Mouse (Mus musculus): Measurements from ENCODE around the gene Nenf. TPM values are rescaled to one million over a fixed set of nuclear protein-coding genes. Genes with fewer than 3 reads are reported as not detected.

Nenf gene
- total RNA-seq (2021): 10 to 100 TPM; 71.3 to 76.4 TPM
- long read RNA-seq, experiment 1, transcript Nenf-201 (4 exons, 742 nt): major isoform, 35 of 35 reads
- long read RNA-seq, experiment 1, partial matches to known transcripts: 0 of 35 reads
- long read RNA-seq, experiment 1, other reads (novel, unspliced or antisense): 0 of 35 reads
- long read RNA-seq, experiment 2, transcript Nenf-201 (4 exons, 742 nt): major isoform, 28 of 33 reads
- long read RNA-seq, experiment 2, partial matches to known transcripts: 1 of 33 reads
- long read RNA-seq, experiment 2, other reads (novel, unspliced or antisense): 4 of 33 reads

GRCm38 (mm10) chr1:191317591-191318196, at the start of gene Nenf:
Gene Nenf (minus strand): TSS chr1:191318194.
- Histone ChIP-seq H3K27ac (peak within 1 kb of the TSS; percentile 87), H3K4me3 (peak within 1 kb of the TSS; percentile 65)
- peak; percentile 69 to 72 for DNase-seq (ENCODE audit: extremely low spot score in 1 of 2, low spot score in 2 of 2)
- peak; percentile 44 for TF ChIP-seq CTCF (IDR thresholded peaks at IDR 0.05)
- intact Hi-C loops (cut with DNase I): loop anchor here (2.0 to 5.0 kb wide), 2 partner anchors 75 to 499 kb away; no protein-coding TSS in a partner anchor

GRCm38 (mm10) chr1:191364477-191364876, 46.5 kb upstream of the Nenf start:
- intact Hi-C loops (cut with DNase I): no loop called here
- TF ChIP-seq CTCF (IDR thresholded peaks at IDR 0.05): peak; percentile 60
- Histone ChIP-seq H3K4me3 (no peak overlapping the region), H3K27ac (no peak overlapping the region)
- DNase-seq (ENCODE audit: extremely low spot score in 1 of 2, low spot score in 2 of 2): no peak

GRCm38 (mm10) chr1:191362412-191362811, 44.4 kb upstream of the Nenf start:
- no peak for DNase-seq (ENCODE audit: extremely low spot score in 1 of 2, low spot score in 2 of 2)
- intact Hi-C loops (cut with DNase I): no loop called here

GRCm38 (mm10) chr1:191359478-191359877, 41.5 kb upstream of the Nenf start:
- intact Hi-C loops (cut with DNase I): no loop called here
- Histone ChIP-seq H3K27ac (no peak overlapping the region), H3K4me3 (no peak overlapping the region)
- DNase-seq (ENCODE audit: extremely low spot score in 1 of 2, low spot score in 2 of 2): no peak
- TF ChIP-seq CTCF (IDR thresholded peaks at IDR 0.05): no peak

More at GRCm38 (mm10) chr1:191362412-191362811, 44.4 kb upstream of the Nenf start:
- no peak overlapping the region for H3K27ac ChIP-seq
- H3K4me3 ChIP-seq: no peak overlapping the region
- no peak for TF ChIP-seq CTCF (IDR thresholded peaks at IDR 0.05)

- TF ChIP-seq CTCF (IDR thresholded peaks at IDR 0.05): no peak
- intact Hi-C loops (cut with DNase I): no loop called here
These were observed 38.9 kb upstream of the Nenf start for GRCm38 (mm10) chr1:191356936-191357335.

GRCm38 (mm10) chr1:191353836-191354235, 35.8 kb upstream of the Nenf start:
- Histone ChIP-seq H3K27ac (no peak overlapping the region), H3K4me3 (no peak overlapping the region)
- TF ChIP-seq CTCF (IDR thresholded peaks at IDR 0.05): no peak
- intact Hi-C loops (cut with DNase I): loop anchor here (5.0 kb wide), 2 partner anchors 42 to 213 kb away; no protein-coding TSS in a partner anchor
- DNase-seq (ENCODE audit: extremely low spot score in 1 of 2, low spot score in 2 of 2): no peak

More at GRCm38 (mm10) chr1:191356936-191357335, 38.9 kb upstream of the Nenf start:
- DNase-seq (ENCODE audit: extremely low spot score in 1 of 2, low spot score in 2 of 2): no peak
- H3K4me3 ChIP-seq: no peak overlapping the region
- H3K27ac ChIP-seq: no peak overlapping the region

- no peak overlapping the region for H3K4me3 ChIP-seq
- peak overlapping the region; percentile 63 for H3K27ac ChIP-seq
These were observed 34.9 kb upstream of the Nenf start for GRCm38 (mm10) chr1:191352786-191353488.

GRCm38 (mm10) chr1:191350355-191350754, 32.4 kb upstream of the Nenf start:
- DNase-seq (ENCODE audit: extremely low spot score in 1 of 2, low spot score in 2 of 2): no peak
- no peak for TF ChIP-seq CTCF (IDR thresholded peaks at IDR 0.05)
- no peak overlapping the region for H3K27ac ChIP-seq
- no peak overlapping the region for H3K4me3 ChIP-seq
- intact Hi-C loops (cut with DNase I): loop anchor here (5.0 kb wide), 2 partner anchors 38 to 217 kb away; no protein-coding TSS in a partner anchor

More at GRCm38 (mm10) chr1:191352786-191353488, 34.9 kb upstream of the Nenf start:
- DNase-seq (ENCODE audit: extremely low spot score in 1 of 2, low spot score in 2 of 2): peak; percentile 35 to 46
- intact Hi-C loops (cut with DNase I): loop anchor here (5.0 kb wide), 2 partner anchors 41 to 214 kb away; no protein-coding TSS in a partner anchor
- peak; percentile 63 for TF ChIP-seq CTCF (IDR thresholded peaks at IDR 0.05)

- intact Hi-C loops (cut with DNase I): loop anchor here (5.0 kb wide), 2 partner anchors 37 to 218 kb away; no protein-coding TSS in a partner anchor
- Histone ChIP-seq H3K27ac (no peak overlapping the region), H3K4me3 (no peak overlapping the region)
- no peak for TF ChIP-seq CTCF (IDR thresholded peaks at IDR 0.05)
- no peak for DNase-seq (ENCODE audit: extremely low spot score in 1 of 2, low spot score in 2 of 2)
These were observed 31.6 kb upstream of the Nenf start for GRCm38 (mm10) chr1:191349486-191350037.

- no peak for DNase-seq (ENCODE audit: extremely low spot score in 1 of 2, low spot score in 2 of 2)
- no peak for TF ChIP-seq CTCF (IDR thresholded peaks at IDR 0.05)
- H3K4me3 ChIP-seq: no peak overlapping the region
- intact Hi-C loops (cut with DNase I): no loop called here
- H3K27ac ChIP-seq: no peak overlapping the region
These were observed 31.0 kb upstream of the Nenf start for GRCm38 (mm10) chr1:191348996-191349395.

- H3K4me3 ChIP-seq: no peak overlapping the region
- no peak for TF ChIP-seq CTCF (IDR thresholded peaks at IDR 0.05)
- DNase-seq (ENCODE audit: extremely low spot score in 1 of 2, low spot score in 2 of 2): no peak
- H3K27ac ChIP-seq: no peak overlapping the region
- intact Hi-C loops (cut with DNase I): no loop called here
These were observed 30.6 kb upstream of the Nenf start for GRCm38 (mm10) chr1:191348592-191348991.

Data from left cerebral cortex, adult 2 months (tissue).